Mouse (Mus musculus) megakaryocyte progenitor cell, adult 5-6 weeks (primary cell): ENCODE measurements around the gene Zfp14. TPM values are rescaled to one million over a fixed set of nuclear protein-coding genes. Genes with fewer than 3 reads are reported as not detected.

Experiments used
- ATAC-seq: replicated peaks from 2 replicates; pipeline ENCODE4 v1.8.0; 2016; ENCODE audit warnings: mild to moderate bottlenecking, moderate TSS enrichment, inconsistent platforms; ENCODE audit not compliant: poor library complexity
- total RNA-seq, 2 experiments: library from RNA; stranded (forward) in 1 of 2; stranded (reverse) in 1 of 2; fragments of 157-497, 149-512 nt in 1 of 2; fragments of 200-1000 nt in 1 of 2; gene quantifications; 2 replicates each; pipeline versions ENCODE4 v1.2.3 to v1.2.4; 2015 to 2017

The Zfp14 gene
- total RNA-seq (2015) = 1.1 and 1.8 TPM in 2 replicates
- total RNA-seq (2017) = 1.2 and 2.1 TPM in 2 replicates

- ATAC-seq = peak; percentile 100
These were observed at the start of gene Zfp14 for GRCm38 (mm10) chr7:30050882-30051548. TSS of gene Zfp14 (minus strand) at chr7:30051380.

GRCm38 (mm10) chr7:30099297-30099696, 48.1 kb upstream of the Zfp14 start:
- ATAC-seq = no peak

GRCm38 (mm10) chr7:30095551-30096125, 44.5 kb upstream of the Zfp14 start:
- ATAC-seq = no peak

GRCm38 (mm10) chr7:30094646-30095429, 43.7 kb upstream of the Zfp14 start, which contains the start of gene Zfp260:
TSS of gene Zfp260 (plus strand) at chr7:30094777.
- ATAC-seq = peak; percentile 62

GRCm38 (mm10) chr7:30093918-30094415, 42.8 kb upstream of the Zfp14 start:
- no peak for ATAC-seq

GRCm38 (mm10) chr7:30092666-30093065, 41.5 kb upstream of the Zfp14 start:
- no peak for ATAC-seq

- no peak for ATAC-seq
These were observed 39.9 kb upstream of the Zfp14 start for GRCm38 (mm10) chr7:30090970-30091585.

GRCm38 (mm10) chr7:30090092-30090969, 39.2 kb upstream of the Zfp14 start, which contains the start of the genes Gm26920 and Zfp566:
TSS of gene Gm26920 (minus strand) at chr7:30090410.
TSS of gene Zfp566 (minus strand) at chr7:30090527.
- ATAC-seq = peak; percentile 81

GRCm38 (mm10) chr7:30089405-30089804, 38.2 kb upstream of the Zfp14 start:
- no peak for ATAC-seq

- no peak for ATAC-seq
These were observed 35.3 kb upstream of the Zfp14 start for GRCm38 (mm10) chr7:30086524-30086923.

- peak; percentile 95 for ATAC-seq
These were observed 21.2 kb upstream of the Zfp14 start, which contains the start of gene Zfp82 for GRCm38 (mm10) chr7:30072146-30073028. TSS of gene Zfp82 (minus strand) at chr7:30072900.

GRCm38 (mm10) chr7:30064622-30065021, 13.4 kb upstream of the Zfp14 start:
- ATAC-seq = no peak

GRCm38 (mm10) chr7:30062478-30062877, 11.3 kb upstream of the Zfp14 start:
- peak; percentile 69 for ATAC-seq

GRCm38 (mm10) chr7:30060341-30060740, 9.2 kb upstream of the Zfp14 start:
- no peak for ATAC-seq

GRCm38 (mm10) chr7:30053591-30053990, 2.4 kb upstream of the Zfp14 start:
- no peak for ATAC-seq

GRCm38 (mm10) chr7:30048126-30048525, 3.1 kb downstream of the Zfp14 start:
- ATAC-seq = no peak

GRCm38 (mm10) chr7:30044354-30044753, 6.8 kb downstream of the Zfp14 start:
- ATAC-seq = 0 out of 2 replicates have a peak, but pooled peaks have one; percentile 9

- no peak for ATAC-seq
These were observed 16.8 kb downstream of the Zfp14 start for GRCm38 (mm10) chr7:30034331-30034730.

GRCm38 (mm10) chr7:30031379-30031778, 19.8 kb downstream of the Zfp14 start:
- no peak for ATAC-seq
